Mouse (Mus musculus): ENCODE results near the gene Zfhx3. TPM values are rescaled to one million over a fixed set of nuclear protein-coding genes. Genes with fewer than 3 reads are reported as not detected.

The Zfhx3 gene
- total RNA-seq, 4 experiments from 2014 or later = 7.9 to 9.2 (median 8.0) TPM

DNA sequence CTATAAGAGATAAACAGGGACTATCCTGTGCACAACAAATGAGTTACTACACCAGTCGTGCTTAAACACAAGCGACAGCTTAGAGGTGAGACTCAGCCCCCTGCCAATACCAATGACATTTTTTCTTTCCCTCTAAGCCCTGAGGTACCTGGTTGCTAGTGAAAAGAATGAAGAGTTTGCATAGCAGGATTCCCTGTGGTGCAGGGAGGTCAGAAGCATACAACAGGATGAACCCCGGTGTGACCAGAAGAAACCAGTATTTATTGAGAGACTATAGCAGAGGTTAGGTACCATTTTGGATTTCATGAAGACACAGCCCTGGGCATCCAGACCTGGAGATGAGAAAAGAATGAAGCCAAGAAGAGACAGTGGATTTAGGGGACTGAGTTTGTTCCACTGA, 498.0 kb downstream of the Zfhx3 start:
- DNase-seq (ENCODE audit: low spot score in 2 of 2) = no peak

DNA sequence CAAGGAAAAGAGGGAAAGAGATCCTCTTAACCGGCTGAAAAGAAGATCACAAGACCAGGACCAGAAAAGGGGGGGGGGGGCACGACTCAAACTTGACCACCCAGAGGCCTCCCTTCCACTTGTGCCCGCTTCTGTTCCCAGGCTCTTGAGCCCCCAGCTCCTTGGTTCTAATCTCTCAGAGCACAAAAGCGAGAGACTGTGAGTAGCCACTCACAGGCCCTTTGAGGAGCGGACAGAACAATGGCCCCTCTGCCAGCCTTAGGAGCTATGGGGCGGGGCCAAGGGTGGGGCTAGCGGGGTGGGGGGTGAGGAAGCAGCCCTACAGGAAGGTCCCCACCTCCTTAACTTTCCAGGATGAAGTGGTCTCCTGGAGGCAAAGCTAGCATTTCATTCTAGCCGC, 508.4 kb downstream of the Zfhx3 start:
- no peak for DNase-seq (ENCODE audit: low spot score in 2 of 2)

DNA sequence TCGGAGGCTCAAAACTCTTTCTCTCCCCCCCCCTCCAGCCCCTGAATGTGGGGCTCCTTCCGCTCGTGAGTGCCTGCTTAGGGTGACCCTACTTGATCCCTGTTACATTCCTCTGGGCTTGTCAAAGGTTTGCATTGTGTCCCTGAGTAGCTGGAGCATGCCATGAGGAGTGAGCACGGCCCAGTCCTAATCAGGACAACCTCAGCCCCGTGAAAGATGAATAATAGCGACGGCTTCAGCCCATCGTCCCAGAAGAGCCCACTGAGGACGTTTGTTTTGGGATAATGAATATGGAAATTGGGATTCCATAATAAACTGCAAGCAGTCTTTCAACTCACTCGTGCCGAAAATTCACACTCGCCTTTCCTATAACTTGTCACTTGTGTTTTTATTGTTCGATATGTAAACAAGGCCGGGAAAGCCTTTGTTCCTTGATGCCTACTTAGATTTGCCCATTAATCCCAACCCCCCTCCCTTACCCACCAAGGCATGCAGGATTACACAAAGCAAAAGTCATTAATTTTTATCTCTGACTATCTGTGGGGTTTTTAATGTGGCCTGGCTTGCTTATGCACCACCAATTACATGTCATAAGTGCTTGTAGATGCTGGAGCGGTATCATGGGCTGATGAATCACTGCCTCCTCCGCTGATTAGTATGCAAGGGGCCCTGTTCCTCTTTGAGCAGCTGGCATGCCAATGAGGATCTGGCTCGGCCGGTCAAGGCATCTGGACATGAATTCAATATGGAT, 512.3 kb downstream of the Zfhx3 start:
- no peak for DNase-seq (ENCODE audit: low spot score in 2 of 2)

DNA sequence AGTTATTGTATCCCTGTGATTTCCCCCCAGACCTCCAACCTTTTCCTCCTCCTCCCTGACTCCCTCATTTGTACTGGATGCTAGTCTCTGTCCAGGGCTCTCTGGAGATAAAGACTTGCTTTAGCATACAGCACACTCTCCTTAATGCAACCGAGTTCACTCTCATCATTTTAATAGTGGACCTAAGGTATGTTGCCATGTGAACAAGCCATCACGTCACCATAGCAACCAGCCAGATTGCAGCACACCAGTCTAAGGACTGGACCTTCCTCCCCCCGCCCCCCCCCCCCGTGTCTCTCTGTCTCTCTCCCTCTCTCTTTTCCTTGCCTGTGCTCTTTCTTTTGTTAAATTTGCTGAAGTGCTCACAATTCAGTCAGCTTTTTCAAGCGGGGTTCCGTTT, 524.2 kb downstream of the Zfhx3 start:
- no peak for DNase-seq (ENCODE audit: low spot score in 2 of 2)

DNA sequence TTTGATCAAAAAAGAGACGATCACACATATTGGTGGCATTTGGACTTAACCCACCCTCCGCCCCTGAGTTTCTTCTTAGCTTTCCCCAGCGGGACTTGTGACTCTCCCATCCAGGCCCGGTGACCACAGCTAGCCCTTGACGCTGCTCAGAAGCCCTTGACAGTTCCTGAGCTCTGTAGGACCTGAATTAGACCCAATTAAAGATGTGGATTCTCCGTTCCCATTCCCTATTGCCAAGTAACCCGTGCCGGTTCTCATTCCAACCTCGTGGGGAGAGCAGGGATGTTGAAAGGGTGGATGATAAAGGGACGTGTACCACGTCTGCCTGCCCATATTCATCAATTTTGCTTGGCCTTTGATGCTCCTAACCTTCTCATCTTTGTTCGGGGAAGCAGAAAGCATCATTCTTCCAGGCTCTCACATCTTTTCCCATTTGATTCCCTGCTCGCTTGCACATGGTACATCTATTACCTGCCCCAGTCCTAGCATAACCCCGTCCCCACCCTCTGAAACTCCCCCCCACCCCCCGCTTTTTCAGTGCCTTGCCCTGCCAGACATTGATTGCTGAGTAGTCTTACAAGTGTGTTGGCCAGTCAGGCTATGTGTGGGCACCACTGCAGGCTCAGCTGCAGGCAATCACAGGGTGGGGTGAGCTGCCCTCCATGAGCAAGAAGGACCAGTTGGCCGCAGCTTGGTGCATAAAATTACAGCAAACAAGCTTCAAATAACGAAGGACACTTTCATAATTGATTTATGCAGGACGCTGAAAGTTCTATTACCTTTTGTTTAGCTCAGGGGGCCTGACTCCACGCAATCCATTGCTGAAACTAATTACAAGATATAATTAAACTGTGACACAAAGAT, 525.0 kb downstream of the Zfhx3 start:
- DNase-seq (ENCODE audit: low spot score in 2 of 2) = no peak

DNA sequence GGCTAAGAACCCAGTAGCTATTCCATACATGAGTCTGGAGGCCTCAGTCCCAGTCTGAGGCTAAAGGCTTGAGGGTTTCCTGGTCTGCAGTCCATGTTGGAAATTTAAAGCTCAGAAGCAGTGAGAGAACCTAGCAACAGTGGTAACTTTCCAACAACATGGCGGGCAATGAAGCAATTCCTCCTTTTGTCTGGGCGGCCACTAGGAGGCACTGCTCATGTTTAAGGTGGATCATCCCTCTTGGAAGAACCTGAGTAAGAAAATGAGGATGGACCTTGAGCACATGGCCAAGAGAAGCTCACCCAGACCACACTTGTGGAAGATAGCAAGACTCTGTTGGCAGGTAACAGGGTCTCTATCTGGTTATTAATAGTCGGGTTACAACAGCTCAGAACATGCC, 527.8 kb downstream of the Zfhx3 start:
- no peak for DNase-seq (ENCODE audit: low spot score in 2 of 2)

DNA sequence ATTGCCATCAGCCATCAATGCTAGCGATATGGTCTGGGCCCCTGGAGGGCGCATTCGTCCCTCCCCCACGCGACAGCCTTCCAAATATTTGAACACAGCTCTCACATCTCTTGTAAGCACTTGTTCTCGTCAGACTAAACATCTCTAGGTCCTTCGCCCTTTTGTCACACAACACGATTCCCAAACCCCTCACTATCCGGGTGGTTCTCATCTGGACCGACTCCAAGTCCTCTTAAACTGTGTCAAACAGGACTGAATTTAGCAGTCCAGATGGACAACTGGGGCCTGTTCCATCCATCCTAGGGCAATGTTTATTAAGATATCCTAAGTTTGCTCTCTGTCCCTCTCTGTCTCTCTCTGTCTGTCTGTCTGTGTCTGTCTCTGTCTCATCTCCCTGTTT, 532.1 kb downstream of the Zfhx3 start:
- DNase-seq (ENCODE audit: low spot score in 2 of 2) = no peak

DNA sequence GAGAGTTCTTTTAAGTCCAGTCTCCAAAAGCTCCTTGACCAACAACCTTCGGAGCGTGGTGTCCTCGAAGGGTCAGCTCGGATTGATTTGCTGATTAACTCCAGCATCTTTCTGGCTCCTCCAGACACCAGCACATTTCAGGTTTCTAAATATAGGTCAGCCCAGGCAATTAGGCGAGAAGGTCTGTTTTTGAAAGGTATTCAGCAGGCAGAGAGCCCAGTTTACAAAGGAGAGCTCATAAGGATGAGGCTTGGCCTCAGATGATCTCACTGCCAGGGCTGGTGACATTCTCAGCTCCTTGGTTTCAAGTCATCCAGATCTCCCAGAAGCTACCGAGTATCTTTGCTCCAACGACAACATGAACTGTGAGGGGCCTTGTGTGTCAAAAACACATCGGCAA, 535.7 kb downstream of the Zfhx3 start:
- no peak for DNase-seq (ENCODE audit: low spot score in 2 of 2)

DNA sequence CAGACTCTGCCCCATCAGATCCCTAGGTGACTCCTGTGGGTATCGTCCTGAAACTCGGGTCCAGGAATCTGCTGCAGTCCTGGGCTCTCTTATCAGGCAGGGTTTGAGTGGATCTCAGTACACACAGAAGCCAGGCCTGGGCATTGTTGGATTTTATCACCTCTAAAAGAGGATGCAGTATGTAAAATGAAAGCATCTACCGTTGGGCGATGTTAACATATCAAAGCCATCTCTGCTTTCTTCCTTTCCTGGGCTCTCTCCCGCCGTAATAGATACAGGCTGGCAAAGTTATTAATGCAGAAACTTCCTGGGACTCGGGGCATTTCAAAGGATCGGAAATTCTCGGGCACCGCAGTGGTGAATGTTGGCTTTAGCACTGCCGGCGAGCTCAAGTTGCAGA, 537.7 kb downstream of the Zfhx3 start:
- no peak for DNase-seq (ENCODE audit: low spot score in 2 of 2)

DNA sequence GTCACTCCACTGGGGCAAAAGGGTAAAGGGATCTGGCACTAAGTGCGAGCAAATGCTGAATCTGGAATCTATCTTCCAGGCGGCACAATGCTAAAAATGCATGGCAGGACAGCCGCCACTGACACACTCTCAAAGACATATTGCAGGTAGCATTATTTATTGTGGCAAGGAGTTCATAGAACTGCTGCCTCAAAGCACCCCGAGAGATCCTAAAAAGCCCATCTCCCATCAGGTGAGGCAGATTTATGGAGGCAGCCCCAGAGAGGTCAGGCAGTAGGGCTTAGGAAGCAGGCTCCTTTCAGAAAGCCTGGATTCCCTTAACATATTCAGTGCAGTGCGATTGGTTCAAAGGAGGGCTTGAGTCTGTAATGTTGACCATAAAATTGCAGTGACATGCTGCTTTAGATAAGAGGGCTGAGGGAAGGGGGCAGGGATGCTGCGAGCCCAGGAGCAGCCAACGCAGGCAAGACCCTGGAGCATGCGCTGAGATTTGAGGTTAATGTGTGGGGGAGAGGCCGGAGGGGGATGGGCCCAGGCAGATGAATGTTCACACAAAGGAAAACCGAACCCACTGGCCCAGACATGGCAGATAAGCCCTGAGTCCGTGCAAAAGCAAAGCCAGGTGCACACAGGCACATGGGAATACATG, 538.8 kb downstream of the Zfhx3 start:
- DNase-seq (ENCODE audit: low spot score in 2 of 2) = no peak

DNA sequence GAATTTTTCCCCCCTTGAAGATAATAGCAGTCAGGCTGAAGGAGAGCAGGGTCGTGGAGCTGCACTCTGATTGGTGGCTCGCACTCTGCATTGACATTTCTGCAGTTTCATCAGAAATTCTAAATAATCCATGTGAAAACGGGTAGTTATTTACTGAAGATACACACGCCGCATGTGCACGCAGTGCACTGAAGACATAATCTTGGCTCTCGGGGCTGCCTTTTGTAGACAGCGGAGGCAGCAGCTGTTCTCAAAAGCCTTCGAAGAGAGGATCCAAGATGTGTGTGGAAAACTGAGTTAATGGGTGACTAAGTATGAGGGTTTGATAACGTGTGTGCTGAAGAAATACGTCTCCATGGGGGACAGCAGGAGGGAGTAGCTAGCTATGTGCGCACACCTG, 553.7 kb downstream of the Zfhx3 start:
- DNase-seq (ENCODE audit: low spot score in 2 of 2) = no peak

DNA sequence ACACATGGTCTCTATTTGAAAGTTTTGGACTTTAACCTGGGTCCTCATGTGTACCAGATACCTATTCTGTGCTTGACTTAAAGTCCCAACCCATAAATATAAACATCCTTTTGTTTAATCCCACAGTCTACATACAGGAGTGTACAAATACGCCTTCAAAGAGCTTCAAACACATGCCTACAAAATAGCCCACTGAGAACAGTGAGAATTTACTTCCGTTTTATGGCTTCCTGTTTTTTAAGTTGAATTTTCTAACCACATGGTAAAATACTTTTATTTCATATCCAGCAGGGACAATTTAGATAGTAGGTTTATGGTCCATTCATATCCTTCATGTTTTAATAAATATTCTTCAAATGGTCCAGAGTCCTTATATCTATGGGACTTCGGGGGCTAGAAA, 564.3 kb downstream of the Zfhx3 start:
- DNase-seq (ENCODE audit: low spot score in 2 of 2) = no peak

DNA sequence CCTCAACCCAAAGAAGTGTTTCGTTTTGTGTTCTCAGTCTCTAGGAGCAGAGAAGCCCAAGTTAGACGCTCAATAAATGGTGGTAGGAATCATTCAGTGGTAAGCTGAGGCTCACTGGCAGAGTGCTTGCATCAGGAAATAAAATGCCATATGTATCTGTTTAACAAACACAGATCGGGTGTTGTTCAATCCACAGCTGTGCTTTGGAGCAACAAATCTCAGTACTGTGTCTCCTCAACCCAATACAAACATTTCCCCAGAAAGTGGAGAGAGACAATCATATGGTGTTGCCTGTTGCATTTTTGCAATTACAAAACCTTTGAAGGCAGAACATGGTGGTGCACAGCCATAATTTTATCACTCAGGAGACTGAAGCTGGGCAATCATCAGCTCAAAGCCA, 565.3 kb downstream of the Zfhx3 start:
- no peak for DNase-seq (ENCODE audit: low spot score in 2 of 2)

DNA sequence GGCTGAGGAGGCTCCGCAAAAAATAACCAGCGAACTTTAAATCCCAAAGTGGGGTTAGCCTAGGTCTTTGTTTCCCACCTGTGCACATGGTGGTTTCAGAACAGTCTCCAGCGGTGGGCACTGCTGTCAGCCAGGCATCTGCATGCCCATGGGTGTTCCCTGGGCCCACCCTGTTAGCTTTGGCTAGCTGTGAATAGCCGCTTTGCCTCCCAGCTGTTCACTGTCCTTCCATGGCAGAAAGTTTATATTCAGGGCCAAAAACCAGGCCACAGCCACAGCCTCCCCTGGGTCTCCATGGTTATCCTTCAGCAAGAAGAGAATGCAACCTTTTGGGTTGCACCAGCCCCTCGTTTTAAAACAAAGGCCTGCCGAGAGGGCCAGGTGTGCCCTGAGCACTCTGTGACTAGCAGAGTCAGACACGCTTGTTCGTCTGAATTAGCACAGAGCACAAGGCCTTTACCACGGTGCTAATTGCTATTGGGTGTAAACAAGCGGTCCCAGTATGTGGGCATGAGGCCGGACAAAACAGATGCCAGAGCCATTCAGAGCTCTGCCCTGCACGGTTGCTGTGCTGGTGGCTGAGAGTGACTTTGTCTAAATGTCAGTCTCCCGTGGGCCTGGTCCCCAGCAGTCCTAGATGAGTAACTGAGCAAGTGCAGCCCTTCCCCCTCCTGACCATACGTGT, 568.3 kb downstream of the Zfhx3 start:
- no peak for DNase-seq (ENCODE audit: low spot score in 2 of 2)

DNA sequence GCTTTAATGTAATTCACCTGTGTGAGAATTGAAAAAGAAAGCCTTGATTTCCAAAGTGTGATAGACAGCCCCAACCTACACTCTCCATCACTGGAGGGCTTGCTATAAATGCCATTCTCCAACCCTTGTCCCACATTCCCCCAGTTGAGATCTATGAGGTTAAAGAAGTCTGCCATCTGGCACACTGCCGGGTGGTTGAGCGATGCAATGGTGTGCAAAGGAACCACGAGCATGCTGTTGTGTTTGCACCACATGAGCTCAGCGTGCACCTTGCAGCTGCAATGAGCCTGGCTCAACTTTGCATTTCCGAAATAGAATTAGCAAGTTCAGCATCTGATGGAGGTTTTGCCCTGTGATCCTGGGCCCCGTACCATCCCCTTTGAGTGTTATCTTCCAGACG, 575.7 kb downstream of the Zfhx3 start:
- DNase-seq (ENCODE audit: low spot score in 2 of 2) = no peak

DNA sequence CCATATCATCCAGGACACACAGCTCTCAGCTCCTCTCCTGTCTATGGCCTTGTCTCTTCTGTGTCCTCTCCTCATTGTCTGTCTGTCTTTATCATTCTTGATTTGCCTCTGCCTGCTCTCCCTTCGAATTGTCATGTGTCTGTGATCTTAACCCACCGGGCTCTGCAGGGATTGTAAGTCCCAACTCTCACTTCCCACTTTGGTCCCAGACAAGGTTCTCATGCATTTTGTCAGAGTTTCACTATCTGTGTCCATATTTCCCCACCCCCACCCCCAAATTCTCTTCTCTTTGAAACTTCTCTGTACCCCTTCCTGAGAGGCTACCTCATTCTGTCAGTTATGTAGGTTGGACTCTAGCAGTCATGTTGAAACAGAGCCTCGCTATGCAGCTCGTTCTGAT, 579.6 kb downstream of the Zfhx3 start:
- DNase-seq (ENCODE audit: low spot score in 2 of 2) = no peak

DNA sequence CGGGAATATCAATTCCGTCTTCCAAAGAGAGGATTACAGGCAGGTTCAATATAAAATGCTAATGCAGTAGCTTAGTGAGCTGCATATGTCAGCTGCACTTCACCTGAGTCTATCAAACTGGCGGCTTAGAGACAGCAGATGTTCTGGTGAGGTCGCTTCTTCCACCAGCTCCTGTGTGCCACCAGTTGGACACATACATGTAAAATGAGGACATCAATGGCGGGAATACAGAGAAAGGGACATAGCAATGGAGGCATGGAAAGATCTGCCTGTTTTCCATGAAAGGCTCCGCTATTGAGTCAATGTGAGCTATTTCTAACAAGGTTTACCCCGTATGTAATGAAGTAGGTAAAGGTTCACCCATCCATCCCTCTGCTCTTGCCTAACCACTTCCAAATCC, 587.0 kb downstream of the Zfhx3 start:
- no peak for DNase-seq (ENCODE audit: low spot score in 2 of 2)

DNA sequence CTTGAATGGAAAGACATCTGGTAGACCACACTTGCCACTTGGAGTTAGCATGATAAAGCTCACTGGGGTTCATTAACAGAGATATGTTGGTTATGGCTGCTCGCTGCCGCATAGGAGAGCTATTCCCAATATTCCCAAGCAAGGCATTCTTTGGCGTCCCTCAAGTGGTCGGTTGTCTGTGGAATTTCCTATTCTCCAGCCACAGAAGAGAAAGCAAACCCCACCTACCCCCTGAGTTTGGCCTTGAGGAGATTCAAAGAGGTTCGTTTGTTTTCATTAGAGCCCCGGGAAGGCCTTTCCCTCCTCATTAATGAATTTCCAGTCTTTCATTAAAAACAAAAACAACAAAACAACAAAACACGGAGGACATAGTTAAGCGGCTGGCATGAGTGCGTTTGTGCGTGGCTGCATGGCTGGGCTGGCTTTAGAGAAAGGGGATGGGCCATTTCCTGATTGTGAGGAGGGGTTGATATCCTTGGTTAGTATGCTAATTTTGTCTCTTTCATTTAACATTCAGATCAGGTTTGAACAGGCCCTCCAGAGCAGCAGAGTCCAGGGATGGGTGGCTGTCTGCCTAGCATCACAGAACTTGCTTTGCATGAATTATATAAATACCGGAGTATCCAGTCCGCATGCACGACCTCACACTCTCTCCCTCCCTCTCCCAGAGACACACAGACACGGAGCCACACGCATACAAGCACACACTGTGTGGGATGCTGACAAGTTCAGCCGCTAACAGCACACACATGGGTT, 592.9 kb downstream of the Zfhx3 start:
- DNase-seq (ENCODE audit: low spot score in 2 of 2) = no peak

DNA sequence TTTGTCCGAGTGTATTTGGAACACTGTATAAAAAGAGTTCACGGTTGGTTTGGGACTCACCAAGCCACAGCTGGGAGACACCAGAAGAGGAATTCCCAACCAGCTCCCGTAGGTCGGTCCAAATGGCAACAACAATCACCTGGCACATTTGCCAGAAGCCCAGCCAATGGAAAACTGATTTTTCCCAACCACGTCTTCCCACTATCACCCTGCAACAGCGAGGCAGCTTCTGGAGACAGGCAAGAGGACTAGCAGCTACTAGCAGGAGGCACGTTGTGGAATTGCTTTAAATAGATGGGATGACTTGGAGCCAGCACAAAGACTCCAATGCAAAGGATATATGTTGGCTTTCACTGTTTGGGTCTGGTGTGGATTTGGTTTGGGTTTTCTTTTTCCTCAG, 593.7 kb downstream of the Zfhx3 start:
- no peak for DNase-seq (ENCODE audit: low spot score in 2 of 2)

DNA sequence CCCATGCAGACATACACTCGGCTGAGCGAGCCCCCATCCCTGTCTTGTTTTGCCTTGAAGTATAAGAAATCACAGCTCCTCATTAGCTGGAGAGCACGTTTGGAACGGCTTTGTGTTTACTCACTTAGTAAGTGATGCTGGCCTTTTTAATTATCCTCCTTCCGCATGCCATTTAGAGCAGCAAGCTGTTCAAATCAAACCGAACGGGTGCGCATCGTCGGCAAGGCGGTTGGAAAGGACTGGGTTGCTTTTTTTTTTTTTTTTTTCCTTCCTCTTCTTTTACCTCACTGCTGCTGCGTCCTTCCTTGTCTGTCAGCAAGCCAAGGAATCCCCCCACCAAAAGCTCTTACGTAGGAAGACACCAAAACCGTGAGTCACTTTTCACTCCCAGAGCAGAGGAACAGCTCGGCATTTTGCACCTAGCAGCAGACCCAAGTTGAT, 594.5 kb downstream of the Zfhx3 start:
- DNase-seq (ENCODE audit: low spot score in 2 of 2) = peak in 1 of 2 experiments; percentile 9
